Mouse (Mus musculus): ENCODE measurements around the gene Tom1l2.

The Tom1l2 gene

DNA sequence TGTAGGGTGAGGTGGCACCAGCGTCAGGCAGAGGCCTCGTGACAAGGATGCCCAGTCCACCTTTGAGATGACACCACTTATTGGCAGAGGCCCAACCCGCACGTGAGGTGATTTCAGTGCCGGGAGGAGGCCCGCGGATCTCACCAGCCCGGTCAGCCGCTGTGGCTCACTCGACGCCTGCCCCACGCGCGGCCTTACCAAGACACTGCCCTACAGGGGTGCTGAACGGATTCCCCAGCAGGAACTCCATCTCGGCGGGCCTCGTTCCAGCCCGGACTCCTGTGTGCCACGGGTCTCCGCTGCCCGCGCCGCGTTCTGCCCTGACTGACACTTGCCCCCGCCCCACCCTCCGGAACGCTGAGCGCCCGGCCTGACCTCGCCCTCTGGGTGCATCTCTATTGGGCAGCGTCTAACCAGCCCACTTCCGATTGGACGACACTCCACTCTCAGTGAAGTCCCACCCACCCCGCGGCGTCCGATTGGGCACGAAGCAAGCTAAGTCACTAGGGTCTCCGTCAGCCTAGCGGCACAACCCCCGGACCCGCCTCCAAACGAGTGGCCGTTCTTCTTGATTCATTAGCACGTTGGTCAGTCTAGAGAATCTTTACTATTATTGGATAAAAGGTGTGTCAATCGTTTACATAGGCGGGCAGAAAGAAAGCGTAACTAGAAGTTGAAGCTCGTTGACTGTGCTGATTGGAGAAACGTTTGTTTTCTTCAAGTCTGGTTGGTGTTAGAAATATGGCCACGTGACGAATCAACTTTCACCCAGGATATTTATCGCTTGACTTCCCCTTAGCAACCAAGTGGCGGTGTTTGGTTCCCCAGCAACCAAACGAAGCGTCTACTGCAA, at the start of gene Tom1l2, which contains the start of gene Drc3:
Gene Tom1l2 (minus strand): TSS at position 347 of the 853 bp plus-strand sequence.
Gene Drc3 (plus strand): TSS at position 771 of the 853 bp plus-strand sequence.
- TF ChIP-seq CTCF (conservative IDR thresholded peaks at IDR 0.05; ENCODE audit: low read length): no peak
- TF ChIP-seq POU5F1 (IDR thresholded peaks at IDR 0.05; ENCODE audit: borderline replicate concordance, low read length): no peak
- no peak for TF ChIP-seq NANOG (IDR thresholded peaks at IDR 0.05; ENCODE audit: borderline replicate concordance, low read length)
- H3K9me3 ChIP-seq (ENCODE audit: low read length): no peaks in the 10 kb centered on the region
- H3K36me3 ChIP-seq (ENCODE audit: insufficient read depth, low read length): no peaks in the 10 kb centered on the region
- H3K4me3 ChIP-seq (replicated peaks; ENCODE audit: low read length): peak within 1 kb of the TSS; percentile 93
- peaks cover 31% of the 10 kb centered on the region for H3K4me1 ChIP-seq (replicated peaks; ENCODE audit: low read depth, low read length)
- H3K27me3 ChIP-seq (ENCODE audit: insufficient read depth, low read length): no peaks in the 10 kb centered on the region

GRCm38 (mm10) chr11:60397172-60397571, 44.5 kb upstream of the Tom1l2 start:
- Histone ChIP-seq H3K9me3 (ENCODE audit: low read length) (no peaks in the 10 kb centered on the region), H3K4me3 (replicated peaks; ENCODE audit: low read length) (no peak overlapping the region), H3K27me3 (ENCODE audit: insufficient read depth, low read length) (no peaks in the 10 kb centered on the region), H3K4me1 (replicated peaks; ENCODE audit: low read depth, low read length) (no peaks in the 10 kb centered on the region), H3K36me3 (ENCODE audit: insufficient read depth, low read length) (peaks cover 21% of the 10 kb centered on the region)
- TF ChIP-seq POU5F1 (IDR thresholded peaks at IDR 0.05; ENCODE audit: borderline replicate concordance, low read length) (no peak), NANOG (IDR thresholded peaks at IDR 0.05; ENCODE audit: borderline replicate concordance, low read length) (no peak), CTCF (conservative IDR thresholded peaks at IDR 0.05; ENCODE audit: low read length) (no peak)

GRCm38 (mm10) chr11:60396546-60396945, 43.8 kb upstream of the Tom1l2 start:
- Histone ChIP-seq H3K9me3 (ENCODE audit: low read length) (no peaks in the 10 kb centered on the region), H3K36me3 (ENCODE audit: insufficient read depth, low read length) (peaks cover 15% of the 10 kb centered on the region), H3K4me1 (replicated peaks; ENCODE audit: low read depth, low read length) (no peaks in the 10 kb centered on the region), H3K4me3 (replicated peaks; ENCODE audit: low read length) (no peak overlapping the region), H3K27me3 (ENCODE audit: insufficient read depth, low read length) (no peaks in the 10 kb centered on the region)
- TF ChIP-seq CTCF (conservative IDR thresholded peaks at IDR 0.05; ENCODE audit: low read length): no peak
- TF ChIP-seq NANOG (IDR thresholded peaks at IDR 0.05; ENCODE audit: borderline replicate concordance, low read length): no peak
- TF ChIP-seq POU5F1 (IDR thresholded peaks at IDR 0.05; ENCODE audit: borderline replicate concordance, low read length): no peak

DNA sequence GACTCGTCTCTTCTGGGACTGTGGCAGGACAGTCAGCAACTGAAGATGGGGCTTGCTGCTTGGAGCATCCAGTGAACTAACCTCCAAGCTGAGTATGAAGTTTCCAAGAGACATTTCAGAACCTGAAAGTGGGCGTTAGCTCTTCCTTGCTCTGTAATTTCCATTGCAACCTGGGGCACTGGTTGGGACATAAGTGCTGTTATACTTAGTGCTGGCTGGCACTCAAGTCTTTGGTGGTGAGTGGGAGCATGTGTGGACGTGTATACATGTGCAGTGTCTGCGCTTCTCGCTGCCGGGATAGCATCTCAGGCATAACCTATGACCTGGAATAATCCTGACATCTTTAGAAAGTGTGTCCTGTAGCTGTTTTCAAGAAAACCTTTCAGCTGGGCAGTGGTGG, 38.6 kb upstream of the Tom1l2 start:
- H3K4me1 ChIP-seq (replicated peaks; ENCODE audit: low read depth, low read length): no peaks in the 10 kb centered on the region
- H3K4me3 ChIP-seq (replicated peaks; ENCODE audit: low read length): no peak overlapping the region
- no peaks in the 10 kb centered on the region for H3K9me3 ChIP-seq (ENCODE audit: low read length)
- no peaks in the 10 kb centered on the region for H3K27me3 ChIP-seq (ENCODE audit: insufficient read depth, low read length)
- TF ChIP-seq NANOG (IDR thresholded peaks at IDR 0.05; ENCODE audit: borderline replicate concordance, low read length) (no peak), CTCF (conservative IDR thresholded peaks at IDR 0.05; ENCODE audit: low read length) (no peak), POU5F1 (IDR thresholded peaks at IDR 0.05; ENCODE audit: borderline replicate concordance, low read length) (no peak)
- no peaks in the 10 kb centered on the region for H3K36me3 ChIP-seq (ENCODE audit: insufficient read depth, low read length)

DNA sequence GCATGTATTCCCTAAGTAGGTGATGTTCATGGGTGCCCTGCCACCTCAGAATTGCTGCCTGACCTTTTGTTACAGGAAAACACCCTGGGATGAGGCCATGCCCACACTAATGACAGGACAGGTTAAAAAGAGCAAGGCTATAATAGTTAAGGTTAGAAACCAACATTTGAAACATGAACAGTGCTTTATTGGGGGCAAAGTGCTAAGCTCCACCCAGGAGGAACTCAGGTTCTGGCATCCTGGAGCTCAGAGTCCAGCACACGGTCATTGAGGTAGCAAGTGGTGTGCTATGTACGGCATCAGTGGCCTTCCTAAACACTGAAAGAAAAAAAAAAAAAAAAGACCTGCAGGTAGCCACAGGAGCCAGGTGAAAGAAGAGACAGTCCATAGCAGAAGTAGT, 35.2 kb upstream of the Tom1l2 start:
- H3K36me3 ChIP-seq (ENCODE audit: insufficient read depth, low read length): no peaks in the 10 kb centered on the region
- no peak overlapping the region for H3K4me3 ChIP-seq (replicated peaks; ENCODE audit: low read length)
- H3K4me1 ChIP-seq (replicated peaks; ENCODE audit: low read depth, low read length): peaks cover 22% of the 10 kb centered on the region
- no peaks in the 10 kb centered on the region for H3K27me3 ChIP-seq (ENCODE audit: insufficient read depth, low read length)
- TF ChIP-seq CTCF (conservative IDR thresholded peaks at IDR 0.05; ENCODE audit: low read length) (no peak), NANOG (IDR thresholded peaks at IDR 0.05; ENCODE audit: borderline replicate concordance, low read length) (no peak), POU5F1 (IDR thresholded peaks at IDR 0.05; ENCODE audit: borderline replicate concordance, low read length) (no peak)
- no peaks in the 10 kb centered on the region for H3K9me3 ChIP-seq (ENCODE audit: low read length)

- Histone ChIP-seq H3K27me3 (ENCODE audit: insufficient read depth, low read length) (no peaks in the 10 kb centered on the region), H3K4me1 (replicated peaks; ENCODE audit: low read depth, low read length) (peaks cover 27% of the 10 kb centered on the region), H3K4me3 (replicated peaks; ENCODE audit: low read length) (no peak overlapping the region), H3K36me3 (ENCODE audit: insufficient read depth, low read length) (no peaks in the 10 kb centered on the region), H3K9me3 (ENCODE audit: low read length) (no peaks in the 10 kb centered on the region)
- TF ChIP-seq POU5F1 (IDR thresholded peaks at IDR 0.05; ENCODE audit: borderline replicate concordance, low read length) (no peak), NANOG (IDR thresholded peaks at IDR 0.05; ENCODE audit: borderline replicate concordance, low read length) (no peak), CTCF (conservative IDR thresholded peaks at IDR 0.05; ENCODE audit: low read length) (no peak)
Observed at GRCm38 (mm10) chr11:60385946-60386345, 33.2 kb upstream of the Tom1l2 start.

DNA sequence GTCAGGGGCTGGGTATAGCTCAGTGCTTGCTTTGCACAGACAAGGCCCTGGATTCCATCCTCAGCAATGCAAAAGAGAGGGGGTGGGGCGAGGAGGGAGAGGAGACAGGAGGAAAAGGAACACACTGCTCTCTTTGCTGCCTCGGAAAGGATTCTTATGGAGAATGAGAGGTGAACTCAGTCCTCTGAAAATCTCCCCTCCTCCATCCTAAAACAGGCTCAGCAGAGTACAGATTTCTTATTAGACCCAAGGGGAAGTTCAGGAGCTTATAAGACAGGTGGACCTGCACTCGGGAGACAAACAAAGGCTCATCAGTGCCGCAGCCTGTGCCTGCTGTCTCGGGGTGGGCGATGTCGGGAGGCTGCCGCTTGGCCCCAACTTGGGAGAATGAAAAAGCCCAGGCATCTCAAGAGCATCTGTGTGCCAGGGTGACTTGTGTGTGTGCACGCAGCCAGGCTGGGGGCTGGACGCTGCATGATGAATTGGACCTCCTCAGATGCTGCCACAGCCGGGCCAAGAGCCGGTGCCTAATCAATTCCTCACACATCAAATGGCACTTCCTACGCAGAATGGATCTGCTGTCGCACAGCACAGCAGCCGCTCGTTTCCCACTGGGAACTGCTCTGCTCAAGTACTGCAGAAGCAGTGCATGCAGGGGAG, 32.2 kb upstream of the Tom1l2 start:
- H3K4me1 ChIP-seq (replicated peaks; ENCODE audit: low read depth, low read length): peaks cover 27% of the 10 kb centered on the region
- no peaks in the 10 kb centered on the region for H3K36me3 ChIP-seq (ENCODE audit: insufficient read depth, low read length)
- peak overlapping the region; percentile 70 for H3K4me3 ChIP-seq (replicated peaks; ENCODE audit: low read length)
- H3K27me3 ChIP-seq (ENCODE audit: insufficient read depth, low read length): no peaks in the 10 kb centered on the region
- H3K9me3 ChIP-seq (ENCODE audit: low read length): no peaks in the 10 kb centered on the region
- TF ChIP-seq CTCF (conservative IDR thresholded peaks at IDR 0.05; ENCODE audit: low read length) (no peak), NANOG (IDR thresholded peaks at IDR 0.05; ENCODE audit: borderline replicate concordance, low read length) (no peak), POU5F1 (IDR thresholded peaks at IDR 0.05; ENCODE audit: borderline replicate concordance, low read length) (no peak)

GRCm38 (mm10) chr11:60383518-60383917, 30.8 kb upstream of the Tom1l2 start:
- peaks cover 27% of the 10 kb centered on the region for H3K4me1 ChIP-seq (replicated peaks; ENCODE audit: low read depth, low read length)
- H3K9me3 ChIP-seq (ENCODE audit: low read length): no peaks in the 10 kb centered on the region
- H3K36me3 ChIP-seq (ENCODE audit: insufficient read depth, low read length): no peaks in the 10 kb centered on the region
- TF ChIP-seq CTCF (conservative IDR thresholded peaks at IDR 0.05; ENCODE audit: low read length): peak; percentile 12; the same call in 1 of the 2 replicates
- TF ChIP-seq NANOG (IDR thresholded peaks at IDR 0.05; ENCODE audit: borderline replicate concordance, low read length): no peak
- H3K4me3 ChIP-seq (replicated peaks; ENCODE audit: low read length): no peak overlapping the region
- no peaks in the 10 kb centered on the region for H3K27me3 ChIP-seq (ENCODE audit: insufficient read depth, low read length)
